Mouse (Mus musculus) small intestine, adult 2 months (tissue): ENCODE data around the gene Tll1.

Source experiments
- CTCF ChIP-seq: fragments of 200-500 bp; IDR thresholded peaks from 2 replicates; pipeline ENCODE4 v1.5.1; 2012; ENCODE audit warnings: low read depth, mild to moderate bottlenecking, control low read depth, inconsistent platforms, low read length, moderate library complexity, mixed read lengths; ENCODE audit not compliant: insufficient replicate concordance, insufficient read length; ENCODE audit errors: extremely low read depth
- POLR2A ChIP-seq: fragments of 200-500 bp; IDR thresholded peaks from 2 replicates; pipeline ENCODE4 v1.6.1; 2012; ENCODE audit warnings: low read depth, mild to moderate bottlenecking, control low read depth, inconsistent platforms, low read length, moderate library complexity

- TF ChIP-seq CTCF = no peak
- no peak for TF ChIP-seq POLR2A
Measured at GRCm38 (mm10) chr8:64193421-64193820, 12.7 kb downstream of the Tll1 start.
